Mouse (Mus musculus) cerebellum, postnatal 4 days (tissue): ENCODE results near the gene Olfr1395.
A peak's percentile ranks its signal among the peaks of the same experiment; 100 is the strongest.
"Not testable (repeated sequence)": the region's sequence is repeated elsewhere in the genome, so short reads cannot be mapped to it uniquely, and the experiment has no call there.

Source experiments
- DNase-seq, 2 experiments: peaks; one replicate each; pipeline ENCODE4 v3.0.0; 2022; ENCODE audit warnings: low spot score in 2 of 2, mixed read lengths in 1 of 2

Olfr1395 gene

DNA sequence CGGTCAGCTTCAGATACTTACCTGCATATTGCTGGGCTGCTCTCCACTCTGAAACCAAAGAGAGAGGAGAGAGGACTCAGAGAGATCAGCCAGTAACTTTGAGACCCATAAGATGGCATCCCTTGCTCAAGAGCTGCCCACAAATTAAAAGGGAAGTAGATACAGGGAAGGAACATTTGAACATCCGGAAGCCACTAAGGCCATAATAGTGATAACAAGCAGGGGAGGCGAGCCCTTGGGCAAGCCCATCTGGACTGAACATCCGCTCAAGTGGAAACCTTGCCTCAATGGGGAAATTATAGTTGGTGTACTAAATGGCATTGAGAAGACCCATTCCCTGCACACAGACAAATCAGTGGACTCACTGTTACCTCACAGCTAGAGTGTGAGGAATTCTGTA, 28.5 kb downstream of the Olfr1395 start:
- DNase-seq: no peak

DNA sequence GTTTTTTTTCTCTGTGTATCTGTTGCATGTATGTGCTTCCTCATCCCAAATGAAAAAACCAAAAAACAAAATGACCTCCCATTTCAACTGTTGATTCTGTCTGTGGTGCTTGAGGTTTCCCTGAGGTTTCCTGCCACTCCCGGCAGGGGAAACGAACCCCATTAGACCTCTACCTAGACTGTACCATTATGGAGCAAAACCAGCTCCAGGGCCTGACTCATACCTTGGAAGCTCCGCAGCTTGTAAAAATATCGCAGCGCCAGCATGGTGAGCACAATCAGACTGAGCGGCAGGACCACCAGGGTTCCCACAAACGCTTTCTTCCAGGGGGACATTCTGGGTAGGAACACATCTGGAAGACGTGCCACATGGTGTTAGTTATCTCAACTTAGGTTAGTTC, 33.3 kb downstream of the Olfr1395 start:
- DNase-seq: no peak

DNA sequence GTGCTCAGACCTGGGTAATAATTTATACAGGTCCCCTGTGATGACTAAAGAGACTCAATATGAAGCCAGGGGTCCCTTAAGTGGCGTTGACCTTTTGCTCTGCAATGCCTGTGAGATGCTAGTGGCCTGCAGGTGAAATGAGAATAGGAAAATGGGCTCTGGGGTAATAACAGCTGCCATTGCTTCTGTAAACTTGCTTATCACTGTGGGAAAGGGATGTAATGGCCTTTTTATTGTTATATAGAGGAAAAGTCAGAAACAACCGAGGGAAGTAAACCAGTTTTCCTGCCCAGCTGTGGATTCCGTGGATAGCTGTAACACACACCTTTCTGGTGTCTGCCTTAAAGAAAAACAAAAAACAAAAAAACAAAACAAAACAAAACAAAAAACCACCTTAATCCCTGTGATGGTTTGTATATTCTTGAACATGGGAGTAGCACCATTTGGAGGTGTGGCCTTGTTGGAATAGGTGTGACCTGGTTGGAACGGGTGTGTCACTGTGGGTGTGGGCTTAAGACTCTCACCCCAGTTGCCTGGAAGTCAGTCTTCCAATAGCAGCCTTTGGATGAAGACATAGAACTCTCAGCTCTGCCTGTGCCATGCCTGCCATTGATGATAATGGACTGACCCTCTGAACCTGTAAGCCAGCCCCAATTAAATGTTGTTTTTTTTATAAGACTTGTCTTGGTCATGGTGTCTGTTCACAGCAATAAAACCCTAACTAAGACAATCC, 34.1 kb downstream of the Olfr1395 start:
- DNase-seq: not testable (repeated sequence)

- DNase-seq: no peak
Measured at GRCm38 (mm10) chr11:49183172-49183571, 41.1 kb downstream of the Olfr1395 start.

DNA sequence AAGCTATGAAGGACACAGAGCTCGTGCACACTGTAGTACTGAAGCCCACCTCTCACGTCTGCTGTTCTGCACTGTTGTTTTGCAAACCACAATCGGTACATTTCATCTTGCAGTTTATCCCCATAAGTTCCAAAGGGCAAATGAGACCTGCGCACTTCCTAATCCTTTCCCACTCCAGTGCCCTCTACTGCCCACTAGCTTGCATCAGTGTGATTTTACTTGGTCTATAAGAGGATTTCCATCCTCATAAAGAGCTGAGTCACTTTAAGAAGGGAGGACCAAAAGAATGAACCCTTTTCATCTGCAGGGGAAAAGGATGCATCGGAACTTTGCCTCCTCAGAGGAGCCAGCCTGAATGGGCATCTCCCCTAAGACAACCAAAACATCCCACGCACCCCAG, 44.4 kb downstream of the Olfr1395 start:
- no peak for DNase-seq

GRCm38 (mm10) chr11:49186955-49187488, 44.9 kb downstream of the Olfr1395 start, which contains the start of gene Btnl9:
Btnl9 (minus strand) TSS chr11:49187159.
- no peak for DNase-seq

- DNase-seq: no peak
Measured at GRCm38 (mm10) chr11:49187701-49188100, 45.6 kb downstream of the Olfr1395 start.

- DNase-seq: peak in 1 of 2 experiments; percentile 50
Measured at GRCm38 (mm10) chr11:49189737-49190136, 47.7 kb downstream of the Olfr1395 start.

DNA sequence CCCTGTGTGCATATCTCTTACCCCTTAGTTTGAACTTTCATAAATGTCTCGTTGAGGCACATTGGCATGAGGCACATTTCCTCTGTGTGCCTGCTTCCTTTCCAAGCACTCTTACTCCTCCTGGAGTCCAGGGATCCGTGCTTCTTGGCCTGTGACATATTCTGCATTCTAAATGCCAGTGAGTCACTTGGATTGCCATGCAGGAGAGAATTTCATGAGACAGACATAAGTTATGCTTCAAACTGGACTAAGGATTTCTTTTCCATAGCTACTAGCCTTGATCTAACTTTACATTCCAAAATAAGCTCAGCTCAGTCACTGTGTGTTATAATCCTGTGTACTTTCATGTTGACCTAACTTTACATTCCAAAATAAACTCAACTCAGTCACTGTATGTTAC, 49.0 kb downstream of the Olfr1395 start:
- no peak for DNase-seq

- not testable (repeated sequence) for DNase-seq
Measured at GRCm38 (mm10) chr11:49194771-49195170, 52.7 kb downstream of the Olfr1395 start.

- no peak for DNase-seq
Measured at GRCm38 (mm10) chr11:49195819-49196322, 53.8 kb downstream of the Olfr1395 start.
